Mouse (Mus musculus) C2C12 (cell line): Measurements from ENCODE around the gene Olfr152.

Experiments used
- CEBPB ChIP-seq: IDR thresholded peaks from one replicate; pipeline ENCODE4 v1.6.1; 2011; ENCODE audit warnings: low read depth, mild to moderate bottlenecking, control low read depth, moderate library complexity
- CTCF ChIP-seq: IDR thresholded peaks from one replicate; pipeline ENCODE4 v1.5.1; 2011; ENCODE audit not compliant: control insufficient read depth, insufficient read depth, insufficient read length
- MAX ChIP-seq: IDR thresholded peaks from one replicate; pipeline ENCODE4 v1.6.1; 2011; ENCODE audit warnings: mild to moderate bottlenecking, control low read depth
- MYOD1 ChIP-seq: IDR thresholded peaks from one replicate; pipeline ENCODE4 v1.6.1; 2011; ENCODE audit warnings: low read depth; ENCODE audit not compliant: control insufficient read depth, insufficient read length
- USF1 ChIP-seq: IDR thresholded peaks from one replicate; pipeline ENCODE4 v1.6.1; 2011; ENCODE audit warnings: low read depth, mild to moderate bottlenecking, control low read depth, moderate library complexity

GRCm38 (mm10) chr2:87753891-87754290, 25.4 kb upstream of the Olfr152 start, which contains the start of gene Olfr1141:
- no peak for TF ChIP-seq USF1
- TF ChIP-seq MYOD1 = no peak
- no peak for TF ChIP-seq CTCF
- no peak for TF ChIP-seq MAX
- TF ChIP-seq CEBPB = no peak
